8 mouse cellular contexts compared by ENCODE assay signal in genomic region chr11:96987873-96988655, GRCm38 (mm10). TPM values are rescaled to one million over a fixed set of nuclear protein-coding genes. Genes with fewer than 3 reads are reported as not detected.
DNase-seq lines count a peak whose midpoint lies in the region; ATAC-seq and TF ChIP-seq lines count a peak whose summit lies in the region.

No protein-coding gene starts in this region.

- no peaks in the 10 kb centered on the region for H3K9me3 ChIP-seq in heart, embryonic 11.5 days (replicated peaks; ENCODE audit: control insufficient read depth, low read length)
- no peaks in the 10 kb centered on the region for H3K9me3 ChIP-seq in embryonic facial prominence, embryonic 12.5 days

- H3K9ac ChIP-seq in heart, embryonic 11.5 days (ENCODE audit: low read depth, low read length): no peak overlapping the region
- no peak overlapping the region for H3K9ac ChIP-seq in embryonic facial prominence, embryonic 12.5 days

- no peaks in the 10 kb centered on the region for H3K79me2 ChIP-seq in C2C12 (ENCODE audit: control insufficient read depth, insufficient read depth)

- peaks cover 59% of the 10 kb centered on the region for H3K27me3 ChIP-seq in heart, embryonic 11.5 days (ENCODE audit: control insufficient read depth, insufficient read depth, low read length)
- H3K27me3 ChIP-seq in C2C12 (ENCODE audit: control insufficient read depth, insufficient read depth, insufficient read length): no peaks in the 10 kb centered on the region
- H3K27me3 ChIP-seq in embryonic facial prominence, embryonic 12.5 days: peaks cover 34% of the 10 kb centered on the region

- H3K36me3 ChIP-seq in heart, embryonic 11.5 days (ENCODE audit: control insufficient read depth, insufficient read depth, low read length): no peaks in the 10 kb centered on the region
- no peaks in the 10 kb centered on the region for H3K36me3 ChIP-seq in C2C12 (ENCODE audit: control insufficient read depth, insufficient read depth)
- no peaks in the 10 kb centered on the region for H3K36me3 ChIP-seq in embryonic facial prominence, embryonic 12.5 days

- DNase-seq in heart, postnatal 25 days (ENCODE audit: low spot score): no peak
- DNase-seq in kidney, postnatal 14 days: peak; percentile 37
- DNase-seq in cerebellum, postnatal 14 days: no peak
- no peak for DNase-seq in frontal cortex, postnatal 36 days (ENCODE audit: low spot score in 2 of 2)

- H3K4me2 ChIP-seq in heart, embryonic 11.5 days: peak overlapping the region; percentile 55
- H3K4me2 ChIP-seq in embryonic facial prominence, embryonic 12.5 days (replicated peaks): peak overlapping the region; percentile 57

- intact Hi-C loops in heart, postnatal 25 days (cut with DNase I): no loop called here

- no peaks in the 10 kb centered on the region for H3K79me3 ChIP-seq in C2C12 (ENCODE audit: low read depth)

- H3K4me1 ChIP-seq in heart, embryonic 11.5 days (ENCODE audit: control insufficient read depth, insufficient read depth, low read length): peaks cover 18% of the 10 kb centered on the region
- H3K4me1 ChIP-seq in embryonic facial prominence, embryonic 12.5 days: peaks cover 12% of the 10 kb centered on the region

- peak overlapping the region; percentile 26 for H3K4me3 ChIP-seq in heart, embryonic 11.5 days (ENCODE audit: low read depth, low read length)
- H3K4me3 ChIP-seq in C2C12 (ENCODE audit: insufficient read depth, poor library complexity, severe bottlenecking): peak overlapping the region; percentile 12
- H3K4me3 ChIP-seq in embryonic facial prominence, embryonic 12.5 days: peak overlapping the region; percentile 31

- no peak for TF ChIP-seq CTCF in C2C12 (IDR thresholded peaks at IDR 0.05; ENCODE audit: control insufficient read depth, insufficient read depth, insufficient read length)

- ATAC-seq in heart, embryonic 11.5 days (replicated peaks; ENCODE audit: insufficient number of reproducible peaks, low FRiP score, low TSS enrichment): no peak
- ATAC-seq in embryonic facial prominence, embryonic 12.5 days (ENCODE audit: insufficient number of reproducible peaks, insufficient read depth, low FRiP score, low TSS enrichment): no peak
- peak; percentile 71 for ATAC-seq in monocyte, adult 5-6 weeks (replicated peaks; ENCODE audit: insufficient number of reproducible peaks, low FRiP score, low TSS enrichment, poor library complexity, severe bottlenecking)

- 7% methylated on average over 31 of the region's 31 CpGs for WGBS in heart, embryonic 11.5 days (ENCODE audit: insufficient replicate concordance)
- WGBS in embryonic facial prominence, embryonic 12.5 days: 4% methylated on average over 30 of the region's 31 CpGs

- H3ac ChIP-seq in C2C12 (ENCODE audit: control insufficient read depth, insufficient read length, low read depth): no peak overlapping the region

- H3K27ac ChIP-seq in heart, embryonic 11.5 days (ENCODE audit: low read depth, low read length): no peak overlapping the region
- H3K27ac ChIP-seq in embryonic facial prominence, embryonic 12.5 days: no peak overlapping the region

TF ChIP-seq in C2C12, 6 proteins besides CTCF, POLR2A, EP300 and RAD21:
- TF ChIP-seq USF1 (IDR thresholded peaks at IDR 0.05; ENCODE audit: low read depth): peak; percentile 91
- TF ChIP-seq MYOG (IDR thresholded peaks at IDR 0.05; ENCODE audit: control insufficient read depth, extremely low read depth, insufficient read length): no peak

RNA-seq across cellular contexts. Expression of gene Sp2, which starts 5.3 kb away (rescaled TPM):
- polyA plus RNA-seq in heart, embryonic 11.5 days (2014; fragmentation: Nextera tagmentation; extraction: Ambion mirVana): 17.3 and 17.9 TPM in 2 replicates
- 10 to 100 TPM in 1 of 2 experiments, 1 to 10 TPM in 1; 9.8 to 11.6 TPM for total RNA-seq in heart, postnatal 25 days (2021)
- polyA plus RNA-seq in C2C12 (2012; fragmentation: generic; extraction: Trizol): 13.9 TPM
- 15.3 and 17.3 TPM in 2 replicates for polyA plus RNA-seq in embryonic facial prominence, embryonic 12.5 days (2016; fragmentation: Nextera tagmentation; extraction: Ambion mirVana)
- total RNA-seq in monocyte, adult 5-6 weeks (2017): 4.2 to 7.6 TPM (median 7.1 TPM) in 3 replicates

RNA-seq across cellular contexts. Expression of gene Sp6, which starts 25.1 kb away (rescaled TPM):
- polyA plus RNA-seq in heart, embryonic 11.5 days (2014; fragmentation: Nextera tagmentation; extraction: Ambion mirVana): 0.07 and 0.11 TPM in 2 replicates
- total RNA-seq in heart, postnatal 25 days (2021): under 1 TPM; 0.11 to 0.29 TPM
- 5.5 TPM for polyA plus RNA-seq in C2C12 (2012; fragmentation: generic; extraction: Trizol)
- polyA plus RNA-seq in embryonic facial prominence, embryonic 12.5 days (2016; fragmentation: Nextera tagmentation; extraction: Ambion mirVana): 1.3 and 2.2 TPM in 2 replicates
- not detected in 3 replicates for total RNA-seq in monocyte, adult 5-6 weeks (2017)

RNA-seq across cellular contexts. Expression of gene Scrn2, which starts 41.7 kb away (rescaled TPM):
- 13.9 and 16.6 TPM in 2 replicates for polyA plus RNA-seq in heart, embryonic 11.5 days (2014; fragmentation: Nextera tagmentation; extraction: Ambion mirVana)
- total RNA-seq in heart, postnatal 25 days (2021): 10 to 100 TPM; 11.9 to 13.2 TPM
- 21.1 TPM for polyA plus RNA-seq in C2C12 (2012; fragmentation: generic; extraction: Trizol)
- 30.5 and 30.6 TPM in 2 replicates for polyA plus RNA-seq in embryonic facial prominence, embryonic 12.5 days (2016; fragmentation: Nextera tagmentation; extraction: Ambion mirVana)
- total RNA-seq in monocyte, adult 5-6 weeks (2017): 2.3 to 3.2 TPM (median 2.9 TPM) in 3 replicates

RNA-seq across cellular contexts. Expression of gene Pnpo, which starts 44.3 kb away (rescaled TPM):
- 63.9 and 68.0 TPM in 2 replicates for polyA plus RNA-seq in heart, embryonic 11.5 days (2014; fragmentation: Nextera tagmentation; extraction: Ambion mirVana)
- total RNA-seq in heart, postnatal 25 days (2021): 10 to 100 TPM; 11.3 to 12.9 TPM
- 8.5 TPM for polyA plus RNA-seq in C2C12 (2012; fragmentation: generic; extraction: Trizol)
- 21.5 and 22.2 TPM in 2 replicates for polyA plus RNA-seq in embryonic facial prominence, embryonic 12.5 days (2016; fragmentation: Nextera tagmentation; extraction: Ambion mirVana)
- 18.3 to 23.7 TPM (median 20.6 TPM) in 3 replicates for total RNA-seq in monocyte, adult 5-6 weeks (2017)

RNA-seq across cellular contexts. Expression of gene Lrrc46, which starts 53.1 kb away (rescaled TPM):
- polyA plus RNA-seq in heart, embryonic 11.5 days (2014; fragmentation: Nextera tagmentation; extraction: Ambion mirVana): 0.59 and 0.93 TPM in 2 replicates
- total RNA-seq in heart, postnatal 25 days (2021): under 1 TPM in 1 of 2 experiments, not detected in 1; 0.50 TPM
- polyA plus RNA-seq in C2C12 (2012; fragmentation: generic; extraction: Trizol): 1.0 TPM
- 0.87 and 0.89 TPM in 2 replicates for polyA plus RNA-seq in embryonic facial prominence, embryonic 12.5 days (2016; fragmentation: Nextera tagmentation; extraction: Ambion mirVana)
- not detected in 3 replicates for total RNA-seq in monocyte, adult 5-6 weeks (2017)
